Mouse (Mus musculus) limb, embryonic 12.5 days (tissue): ENCODE measurements around the gene Mfsd9. TPM values are rescaled to one million over a fixed set of nuclear protein-coding genes. Genes with fewer than 3 reads are reported as not detected.

Experiments
- ATAC-seq: fragments of 200-750 bp; cut with Nextera tagmentation; 2 replicates; pipeline ENCODE4 v1.8.0; 2017; ENCODE audit warnings: low read depth, moderate TSS enrichment; ENCODE audit not compliant: insufficient number of reproducible peaks, insufficient read depth, low FRiP score, low TSS enrichment
- H3K27ac ChIP-seq: fragments of 300-500 bp; sonication (generic); 2 replicates; pipeline ENCODE4 v1.5.1; 2016; ENCODE audit warnings: mild to moderate bottlenecking, moderate library complexity
- H3K27me3 ChIP-seq: fragments of 300-500 bp; sonication (generic); 2 replicates; pipeline ENCODE4 v1.6.1; 2016; ENCODE audit warnings: mild to moderate bottlenecking, moderate library complexity
- H3K36me3 ChIP-seq: fragments of 300-500 bp; sonication (generic); 2 replicates; pipeline ENCODE4 v1.6.1; 2016; ENCODE audit warnings: mild to moderate bottlenecking, moderate library complexity
- H3K4me1 ChIP-seq: fragments of 300-500 bp; sonication (generic); replicated peaks from 2 replicates; pipeline ENCODE4 v1.6.1; 2016
- H3K4me2 ChIP-seq: fragments of 300-500 bp; sonication (generic); 2 replicates; pipeline ENCODE4 v1.6.1; 2016; ENCODE audit warnings: mild to moderate bottlenecking, moderate library complexity
- H3K4me3 ChIP-seq: fragments of 300-500 bp; sonication (generic); replicated peaks from 2 replicates; pipeline ENCODE4 v1.5.1; 2016; ENCODE audit warnings: mild to moderate bottlenecking
- H3K9ac ChIP-seq: fragments of 300-500 bp; sonication (generic); replicated peaks from 2 replicates; pipeline ENCODE4 v1.6.1; 2016; ENCODE audit warnings: mild to moderate bottlenecking, moderate library complexity
- H3K9me3 ChIP-seq: fragments of 300-500 bp; sonication (generic); 2 replicates; pipeline ENCODE4 v1.6.1; 2016; ENCODE audit warnings: mild to moderate bottlenecking, moderate library complexity
- WGBS: fragments of 180-500 bp; shearing (Covaris S2); methylation state at CpG from one replicate; pipeline ENCODE4 v1.1.7; 2016; 5-methylcytosine and 5-hydroxymethylcytosine counted together
- polyA plus RNA-seq: library from polyadenylated mRNA; unstranded; fragments of >200 nt; fragmentation: Nextera tagmentation; extraction: Ambion mirVana; gene quantifications from 2 replicates; pipeline ENCODE4 v1.2.1, GENCODE M21; 2016

Gene Mfsd9
- polyA plus RNA-seq, 1 experiment from 2014 or later: 3.8 TPM

- H3K9ac ChIP-seq: no peak within 1 kb of the TSS
- H3K9me3 ChIP-seq: no peaks in the 10 kb centered on the region
- no peaks in the 10 kb centered on the region for H3K36me3 ChIP-seq
- H3K27me3 ChIP-seq: no peaks in the 10 kb centered on the region
- 75% methylated on average over 9 of the region's 9 CpGs for WGBS
- H3K27ac ChIP-seq: no peak within 1 kb of the TSS
- no peaks in the 10 kb centered on the region for H3K4me1 ChIP-seq
- ATAC-seq: no peak
- no peak within 1 kb of the TSS for H3K4me3 ChIP-seq
- H3K4me2 ChIP-seq: no peak within 1 kb of the TSS
Observed at GRCm38 (mm10) chr1:40805351-40805750, 14.9 kb upstream of the Mfsd9 start, which contains the start of gene Tmem182. Gene Tmem182 (plus strand): TSS chr1:40805601.

DNA sequence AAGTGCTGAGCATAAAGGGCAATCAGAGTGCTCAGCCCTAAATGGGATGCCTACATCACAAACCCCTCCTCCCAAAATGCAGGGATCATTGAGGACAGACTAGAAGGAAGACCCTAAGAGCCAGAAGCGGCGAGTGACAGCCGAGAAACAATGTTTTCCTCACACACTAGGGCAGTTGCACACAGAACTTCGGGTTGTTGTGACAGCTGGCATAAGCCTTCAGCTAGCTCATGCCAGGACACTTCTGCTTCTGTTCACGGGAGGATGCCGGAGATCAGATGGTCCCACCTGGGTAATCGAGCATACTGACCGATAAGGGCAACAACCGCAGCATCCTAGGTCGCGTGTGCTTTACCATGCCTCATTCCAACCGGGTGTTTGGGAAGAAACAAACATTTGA is 13.6 kb upstream of the Mfsd9 start:
- Histone ChIP-seq H3K36me3 (no peaks in the 10 kb centered on the region), H3K9me3 (no peaks in the 10 kb centered on the region), H3K4me1 (no peaks in the 10 kb centered on the region), H3K27me3 (no peaks in the 10 kb centered on the region), H3K9ac (no peak overlapping the region), H3K4me2 (no peak overlapping the region), H3K4me3 (no peak overlapping the region), H3K27ac (no peak overlapping the region)
- 91% methylated on average over 12 of the region's 12 CpGs for WGBS
- no peak for ATAC-seq

DNA sequence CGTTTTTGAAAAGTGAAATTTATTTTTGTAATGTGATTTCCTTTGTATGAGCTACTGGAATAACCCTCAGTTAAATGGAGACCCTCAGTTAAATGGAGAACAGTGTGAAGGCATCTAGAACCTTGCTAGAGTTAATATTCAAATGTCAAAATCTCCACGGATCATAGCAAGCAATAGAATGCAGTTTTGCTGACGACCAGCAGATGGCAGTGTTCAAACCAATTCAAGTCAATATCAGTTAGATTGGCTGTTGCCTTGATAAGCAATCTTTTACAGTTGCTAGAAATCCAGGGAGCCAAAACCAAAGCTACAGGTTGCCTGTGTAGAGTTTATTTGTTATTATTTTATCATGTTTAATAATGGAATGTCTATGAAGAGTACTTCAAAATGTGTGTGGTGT is 12.3 kb upstream of the Mfsd9 start:
- no peak for ATAC-seq
- 29% methylated on average over 3 of the region's 3 CpGs for WGBS
- Histone ChIP-seq H3K9ac (no peak overlapping the region), H3K4me1 (no peaks in the 10 kb centered on the region), H3K27me3 (no peaks in the 10 kb centered on the region), H3K4me2 (no peak overlapping the region), H3K36me3 (no peaks in the 10 kb centered on the region), H3K9me3 (no peaks in the 10 kb centered on the region), H3K27ac (no peak overlapping the region), H3K4me3 (no peak overlapping the region)

GRCm38 (mm10) chr1:40800908-40801307 is 10.4 kb upstream of the Mfsd9 start:
- H3K4me1 ChIP-seq: no peaks in the 10 kb centered on the region
- H3K36me3 ChIP-seq: no peaks in the 10 kb centered on the region
- WGBS: 83% methylated on average over 5 of the region's 5 CpGs
- no peak overlapping the region for H3K4me2 ChIP-seq
- no peak overlapping the region for H3K4me3 ChIP-seq
- ATAC-seq: no peak
- H3K9ac ChIP-seq: no peak overlapping the region
- no peak overlapping the region for H3K27ac ChIP-seq
- H3K27me3 ChIP-seq: no peaks in the 10 kb centered on the region
- no peaks in the 10 kb centered on the region for H3K9me3 ChIP-seq

GRCm38 (mm10) chr1:40799121-40799520 is 8.6 kb upstream of the Mfsd9 start:
- no peaks in the 10 kb centered on the region for H3K9me3 ChIP-seq
- no peaks in the 10 kb centered on the region for H3K36me3 ChIP-seq
- H3K4me3 ChIP-seq: no peak overlapping the region
- no peak for ATAC-seq
- 89% methylated on average over 8 of the region's 8 CpGs for WGBS
- no peaks in the 10 kb centered on the region for H3K27me3 ChIP-seq
- H3K4me1 ChIP-seq: no peaks in the 10 kb centered on the region
- H3K27ac ChIP-seq: no peak overlapping the region
- H3K9ac ChIP-seq: no peak overlapping the region
- H3K4me2 ChIP-seq: no peak overlapping the region

GRCm38 (mm10) chr1:40797348-40797747 is 6.9 kb upstream of the Mfsd9 start:
- Histone ChIP-seq H3K9ac (no peak overlapping the region), H3K4me1 (no peaks in the 10 kb centered on the region), H3K27ac (no peak overlapping the region), H3K36me3 (no peaks in the 10 kb centered on the region), H3K4me2 (no peak overlapping the region), H3K27me3 (no peaks in the 10 kb centered on the region), H3K4me3 (no peak overlapping the region), H3K9me3 (no peaks in the 10 kb centered on the region)
- 19% methylated on average over 5 of the region's 5 CpGs for WGBS
- ATAC-seq: no peak

DNA sequence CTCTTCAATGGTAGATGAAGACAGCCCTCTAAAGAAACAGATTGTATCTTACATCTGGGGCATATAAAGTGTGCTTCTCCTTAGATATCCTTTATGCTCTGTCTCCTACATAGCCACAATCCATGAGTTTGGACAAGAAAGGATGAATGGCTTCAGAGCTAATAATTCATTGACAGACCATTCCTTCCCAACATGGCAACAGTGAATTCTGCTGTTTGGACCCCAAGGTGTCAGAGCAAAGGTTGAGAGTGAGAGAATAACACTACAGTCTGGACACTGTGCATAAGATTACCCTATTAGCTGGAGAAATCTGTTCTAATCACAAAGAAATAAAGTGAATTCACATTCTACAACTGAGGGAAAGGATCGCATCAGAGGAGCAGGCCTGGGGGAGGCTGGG is 5.0 kb upstream of the Mfsd9 start:
- Histone ChIP-seq H3K36me3 (no peaks in the 10 kb centered on the region), H3K27me3 (no peaks in the 10 kb centered on the region), H3K4me2 (no peak overlapping the region), H3K27ac (no peak overlapping the region), H3K9me3 (no peaks in the 10 kb centered on the region), H3K4me3 (no peak overlapping the region), H3K4me1 (no peaks in the 10 kb centered on the region), H3K9ac (no peak overlapping the region)
- 92% methylated on average over 1 of the region's 1 CpGs for WGBS
- ATAC-seq: no peak

GRCm38 (mm10) chr1:40789666-40790233 is 737 bp downstream of the Mfsd9 start:
- H3K36me3 ChIP-seq: no peaks in the 10 kb centered on the region
- 0 out of 2 replicates have a peak overlapping the region, but pooled peaks have one; percentile 9 for H3K9ac ChIP-seq
- H3K27ac ChIP-seq: no peak overlapping the region
- H3K4me3 ChIP-seq: peak overlapping the region; percentile 51
- no peaks in the 10 kb centered on the region for H3K27me3 ChIP-seq
- no peaks in the 10 kb centered on the region for H3K9me3 ChIP-seq
- 34% methylated on average over 5 of the region's 5 CpGs for WGBS
- peak; percentile 24; the same call in 1 of the 2 replicates for ATAC-seq
- peak overlapping the region; percentile 66 for H3K4me2 ChIP-seq
- H3K4me1 ChIP-seq: no peaks in the 10 kb centered on the region

- Histone ChIP-seq H3K36me3 (peaks cover 3% of the 10 kb centered on the region; the same call in 1 of the 2 replicates), H3K9me3 (no peaks in the 10 kb centered on the region), H3K4me1 (no peaks in the 10 kb centered on the region), H3K4me3 (no peak overlapping the region), H3K27ac (no peak overlapping the region), H3K9ac (no peak overlapping the region), H3K27me3 (no peaks in the 10 kb centered on the region), H3K4me2 (no peak overlapping the region)
- WGBS: 79% methylated on average over 6 of the region's 6 CpGs
- ATAC-seq: no peak
Observed at GRCm38 (mm10) chr1:40788956-40789355, 1.5 kb downstream of the Mfsd9 start.

DNA sequence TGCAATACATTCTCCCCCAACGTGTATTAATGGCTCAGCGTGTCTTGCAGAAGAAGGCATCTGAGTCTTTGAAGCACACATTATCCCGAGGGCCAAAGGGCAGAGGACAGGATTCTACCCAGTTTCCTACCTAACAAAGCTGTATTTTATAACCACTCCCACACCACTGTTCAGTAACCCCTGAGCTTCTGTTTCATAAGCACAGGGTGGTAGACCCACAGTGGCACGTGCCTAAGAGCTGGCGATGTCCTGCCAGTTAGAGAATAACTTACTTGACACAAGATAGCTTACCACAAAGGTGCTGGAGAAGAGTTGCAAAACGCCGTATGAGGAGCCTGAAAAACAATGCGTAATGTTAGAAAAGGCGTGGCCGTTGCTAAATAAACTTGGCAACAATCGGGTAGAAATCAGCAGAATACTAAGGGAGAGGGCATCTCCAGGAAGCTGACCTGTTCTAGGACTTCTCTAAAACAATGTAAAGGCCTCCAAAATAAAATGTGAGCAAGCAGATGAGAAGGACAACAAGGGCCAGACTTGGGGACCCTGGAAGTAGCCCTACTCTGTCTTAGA is 4.5 kb downstream of the Mfsd9 start:
- Histone ChIP-seq H3K27ac (no peak overlapping the region), H3K4me2 (no peak overlapping the region), H3K4me3 (no peak overlapping the region), H3K9ac (no peak overlapping the region), H3K27me3 (no peaks in the 10 kb centered on the region), H3K9me3 (no peaks in the 10 kb centered on the region), H3K4me1 (no peaks in the 10 kb centered on the region), H3K36me3 (peaks cover 3% of the 10 kb centered on the region; the same call in 1 of the 2 replicates)
- no peak for ATAC-seq
- 87% methylated on average over 11 of the region's 11 CpGs for WGBS

DNA sequence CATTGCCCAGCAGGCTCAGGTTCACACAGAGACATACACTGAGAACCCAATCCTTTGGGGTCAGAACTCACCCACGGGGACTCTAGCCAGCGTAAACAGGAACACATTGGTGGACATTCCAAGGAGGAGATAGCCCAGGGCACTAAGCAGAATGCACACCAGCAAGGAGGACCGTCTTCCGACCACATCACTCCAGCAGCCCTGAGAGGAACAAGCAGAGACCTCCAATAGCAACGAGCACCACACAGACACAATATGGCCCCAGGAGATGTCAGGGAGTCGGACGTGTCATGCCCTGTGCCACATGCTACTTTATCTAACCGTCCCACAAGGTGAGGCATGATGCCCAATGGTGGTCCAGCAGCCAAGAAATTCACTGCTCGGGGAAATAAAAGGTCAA is 6.2 kb downstream of the Mfsd9 start:
- H3K4me3 ChIP-seq: no peak overlapping the region
- no peak overlapping the region for H3K27ac ChIP-seq
- no peak overlapping the region for H3K4me2 ChIP-seq
- no peak overlapping the region for H3K9ac ChIP-seq
- H3K9me3 ChIP-seq: peaks cover 1% of the 10 kb centered on the region; the same call in 1 of the 2 replicates
- H3K4me1 ChIP-seq: no peaks in the 10 kb centered on the region
- H3K36me3 ChIP-seq: peaks cover 16% of the 10 kb centered on the region
- no peaks in the 10 kb centered on the region for H3K27me3 ChIP-seq
- ATAC-seq: no peak
- WGBS: 83% methylated on average over 9 of the region's 9 CpGs

DNA sequence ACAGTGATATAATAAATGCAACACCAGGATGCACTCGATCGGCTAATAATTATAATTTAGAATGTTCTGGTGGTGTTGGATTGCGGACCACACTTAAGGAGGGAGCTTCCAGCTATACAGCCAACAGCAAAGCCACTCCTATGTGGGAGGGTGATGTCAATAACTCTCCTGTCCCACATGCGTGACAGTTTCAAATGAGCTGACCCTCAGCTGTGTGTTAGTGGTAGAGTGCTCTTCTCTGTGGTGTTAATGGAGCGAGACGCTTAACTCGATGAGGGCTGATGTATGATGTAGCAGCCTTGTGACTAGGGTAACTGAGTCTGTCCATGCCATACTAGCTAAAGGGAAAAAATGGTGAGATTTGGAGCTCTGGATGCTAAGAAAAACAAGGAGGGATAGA is 7.0 kb downstream of the Mfsd9 start:
- Histone ChIP-seq H3K4me2 (no peak overlapping the region), H3K27me3 (no peaks in the 10 kb centered on the region), H3K4me3 (no peak overlapping the region), H3K9me3 (peaks cover 10% of the 10 kb centered on the region), H3K27ac (no peak overlapping the region), H3K9ac (no peak overlapping the region), H3K36me3 (peaks cover 24% of the 10 kb centered on the region), H3K4me1 (no peaks in the 10 kb centered on the region)
- WGBS: 93% methylated on average over 7 of the region's 7 CpGs
- ATAC-seq: no peak
